Mouse (Mus musculus): ENCODE results near the gene Dapp1. TPM values are rescaled to one million over a fixed set of nuclear protein-coding genes. Genes with fewer than 3 reads are reported as not detected.

The Dapp1 gene
- total and polyA plus RNA-seq, 3 experiments: 53.5 to 63.6 (median 62.8) TPM

- in situ Hi-C loops (cut with MboI; ENCODE audit: low pct_ligation_motif_present, low pct_unique_long_range_greater_than_20kb, low sequenced_read_pairs): no loop called here
- TF ChIP-seq JUN (IDR thresholded peaks at IDR 0.05; ENCODE audit: insufficient read depth, low read depth, low read length) (no peak), ELF1 (IDR thresholded peaks at IDR 0.05; ENCODE audit: low read depth, low read length) (0 out of 2 replicates have a peak, but pooled peaks have one; percentile 31), NRF1 (IDR thresholded peaks at IDR 0.05; ENCODE audit: low read depth, low read length) (no peak), RAD21 (IDR thresholded peaks at IDR 0.05; ENCODE audit: low read depth, low read length) (no peak), CHD1 (IDR thresholded peaks at IDR 0.05; ENCODE audit: low read depth, low read length) (no peak), MEF2A (IDR thresholded peaks at IDR 0.05; ENCODE audit: borderline replicate concordance, low read depth, low read length) (peak; percentile 36; the same call in 1 of the 2 replicates)
- H3K4me2 ChIP-seq (ENCODE audit: insufficient read depth, low read depth, poor library complexity, severe bottlenecking): no peak overlapping the region
These were observed 44.9 kb upstream of the Dapp1 start for GRCm38 (mm10) chr3:138026286-138026685.

GRCm38 (mm10) chr3:138022651-138023050 lies 41.3 kb upstream of the Dapp1 start:
- Histone ChIP-seq H3K27me3 (replicated peaks) (no peaks in the 10 kb centered on the region), H3K9me3 (replicated peaks; ENCODE audit: low read length) (peaks cover 18% of the 10 kb centered on the region), H3K4me1 (ENCODE audit: control insufficient read depth in 1 of 2, insufficient read depth in 2 of 2) (peaks cover 6% of the 10 kb centered on the region in 2 experiments), H3K4me2 (ENCODE audit: insufficient read depth, low read depth, poor library complexity, severe bottlenecking) (no peak overlapping the region), H3K9ac (ENCODE audit: insufficient read depth, low read depth) (no peak overlapping the region), H3K4me3 (replicated peaks in 1 of 3; ENCODE audit: low read depth in 2 of 3, low read length in 2 of 3, poor library complexity in 1 of 3) (no peak overlapping the region), H3K27ac (ENCODE audit: insufficient read depth, low read depth) (no peak overlapping the region), H3K79me2 (replicated peaks; ENCODE audit: control insufficient read depth, extremely low read depth, insufficient read depth, poor library complexity, severe bottlenecking) (no peaks in the 10 kb centered on the region; the same call in 1 of the 2 replicates), H3K36me3 (replicated peaks in 1 of 2; ENCODE audit: control insufficient read depth in 1 of 2, insufficient read depth in 1 of 2, low read length in 1 of 2) (no peaks in the 10 kb centered on the region)
- no peak for DNase-seq (ENCODE audit: extremely low read depth)
- no peak for TF ChIP-seq E2F4 (IDR thresholded peaks at IDR 0.05; ENCODE audit: insufficient replicate concordance, low read depth, low read length)
- no peak for TF ChIP-seq ELF1 (IDR thresholded peaks at IDR 0.05; ENCODE audit: low read depth, low read length)
- no peak for TF ChIP-seq CHD1 (IDR thresholded peaks at IDR 0.05; ENCODE audit: low read depth, low read length)
- no peak for TF ChIP-seq TCF12 (IDR thresholded peaks at IDR 0.05; ENCODE audit: low read depth, low read length)
- no peak for TF ChIP-seq MAZ (IDR thresholded peaks at IDR 0.05; ENCODE audit: low read depth, low read length)
- TF ChIP-seq CHD2 (IDR thresholded peaks at IDR 0.05; ENCODE audit: low read length): no peak
- no peak for TF ChIP-seq KAT2A (IDR thresholded peaks at IDR 0.05; ENCODE audit: insufficient replicate concordance, low read length)
- TF ChIP-seq USF1 (IDR thresholded peaks at IDR 0.05; ENCODE audit: low read depth, low read length): no peak
- no peak for TF ChIP-seq GABPA (IDR thresholded peaks at IDR 0.05; ENCODE audit: insufficient replicate concordance, low read depth, low read length)
- TF ChIP-seq USF2 (conservative IDR thresholded peaks at IDR 0.05; ENCODE audit: low read depth, low read length): no peak
- no peak for TF ChIP-seq POLR2AphosphoS2 (IDR thresholded peaks at IDR 0.05; ENCODE audit: low read depth, low read length)
- TF ChIP-seq PAX5 (IDR thresholded peaks at IDR 0.05; ENCODE audit: low read length): no peak
- TF ChIP-seq TBP (conservative IDR thresholded peaks at IDR 0.05; ENCODE audit: low read depth, low read length): no peak
- no peak for TF ChIP-seq BHLHE40 (IDR thresholded peaks at IDR 0.05; ENCODE audit: low read depth, low read length)
- TF ChIP-seq EP300 (IDR thresholded peaks at IDR 0.05; ENCODE audit: low read length): no peak
- no peak for TF ChIP-seq ZNF384 (IDR thresholded peaks at IDR 0.05; ENCODE audit: low read depth, low read length)
- no peak for TF ChIP-seq CTCF (conservative IDR thresholded peaks at IDR 0.05 in 1 of 2, IDR thresholded peaks at IDR 0.05 in 1 of 2; ENCODE audit: low read depth in 2 of 2, low read length in 2 of 2)
- TF ChIP-seq IRF4 (IDR thresholded peaks at IDR 0.05; ENCODE audit: low read depth, low read length): no peak
- no peak for TF ChIP-seq JUN (IDR thresholded peaks at IDR 0.05; ENCODE audit: insufficient read depth, low read depth, low read length)
- dilution Hi-C loops (cut with MboI; ENCODE audit: extremely low pct_ligation_motif_present, extremely low pct_unique_long_range_greater_than_20kb, low sequenced_read_pairs): no loop called here
- in situ Hi-C loops (cut with MboI; ENCODE audit: low pct_ligation_motif_present, low pct_unique_long_range_greater_than_20kb, low sequenced_read_pairs): no loop called here

More at GRCm38 (mm10) chr3:138026286-138026685, 44.9 kb upstream of the Dapp1 start:
- Histone ChIP-seq H3K9me3 (replicated peaks; ENCODE audit: low read length) (no peaks in the 10 kb centered on the region), H3K36me3 (replicated peaks in 1 of 2; ENCODE audit: control insufficient read depth in 1 of 2, insufficient read depth in 1 of 2, low read length in 1 of 2) (no peaks in the 10 kb centered on the region), H3K9ac (ENCODE audit: insufficient read depth, low read depth) (no peak overlapping the region), H3K4me1 (ENCODE audit: control insufficient read depth in 1 of 2, insufficient read depth in 2 of 2) (peaks cover 4% of the 10 kb centered on the region in 2 experiments; a peak in 3 of 4 replicates), H3K4me3 (replicated peaks in 1 of 3; ENCODE audit: low read depth in 2 of 3, low read length in 2 of 3, poor library complexity in 1 of 3) (no peak overlapping the region), H3K27ac (ENCODE audit: insufficient read depth, low read depth) (no peak overlapping the region), H3K27me3 (replicated peaks) (no peaks in the 10 kb centered on the region), H3K79me2 (replicated peaks; ENCODE audit: control insufficient read depth, extremely low read depth, insufficient read depth, poor library complexity, severe bottlenecking) (no peaks in the 10 kb centered on the region; the same call in 1 of the 2 replicates)
- dilution Hi-C loops (cut with MboI; ENCODE audit: extremely low pct_ligation_motif_present, extremely low pct_unique_long_range_greater_than_20kb, low sequenced_read_pairs): no loop called here
- DNase-seq (ENCODE audit: extremely low read depth): no peak

Data from CH12.LX (cell line).